ENCODE assay signal across 28 mouse cellular contexts in genomic region chr1:65156111-65156510, GRCm38 (mm10). TPM values are rescaled to one million over a fixed set of nuclear protein-coding genes. Genes with fewer than 3 reads are reported as not detected.
DNase-seq lines count a peak whose midpoint lies in the region; ATAC-seq and TF ChIP-seq lines count a peak whose summit lies in the region.
"Had no signal": no experiment of that assay in that cellular context is flagged by ENCODE, and none has a peak within 500 bp of the region (broad histone marks: within the 10 kb centered on the region; RNA-seq: fewer than 3 reads in every experiment).

No protein-coding gene starts in this region.

- no peak for DNase-seq in kidney, adult 2 months
- no peak for DNase-seq in kidney, adult 11 months
- peak; percentile 73 for DNase-seq in midbrain, embryonic 11.5 days (ENCODE audit: low spot score, missing footprints)
- DNase-seq: adrenal gland, adult 2 months; adrenal gland, postnatal 10 days; adrenal gland, postnatal 25 days; cerebellum, adult 11 months; cerebellum, adult 18-20 months; cerebellum, adult 8-10 months; cerebellum, adult 9-11 months; cerebellum, postnatal 14 days; cerebellum, postnatal 36 days; embryo, embryonic 11 days had no signal

- no peaks in the 10 kb centered on the region for H3K27me3 ChIP-seq in kidney, adult 2 months (replicated peaks; ENCODE audit: control insufficient read depth, insufficient read depth, low read length)
- no peaks in the 10 kb centered on the region for H3K27me3 ChIP-seq in midbrain, embryonic 11.5 days (ENCODE audit: control insufficient read depth, insufficient read depth, low read length)
- no peaks in the 10 kb centered on the region for H3K27me3 ChIP-seq in midbrain, embryonic 13.5 days
- H3K27me3 ChIP-seq: embryonic facial prominence, embryonic 13.5 days; embryonic facial prominence, embryonic 15.5 days; forebrain, embryonic 12.5 days had no signal

- ATAC-seq in midbrain, embryonic 11.5 days (ENCODE audit: low FRiP score), result no peak
- ATAC-seq in midbrain, embryonic 13.5 days, result no peak
- no peak for ATAC-seq in megakaryocyte, adult 5-6 weeks (ENCODE audit: poor library complexity, severe bottlenecking)
- ATAC-seq: forebrain, embryonic 14.5 days had no signal

- H3K9me3 ChIP-seq in midbrain, embryonic 11.5 days (ENCODE audit: control insufficient read depth, low read length), result no peaks in the 10 kb centered on the region
- H3K9me3 ChIP-seq in midbrain, embryonic 13.5 days, result no peaks in the 10 kb centered on the region
- H3K9me3 ChIP-seq: embryonic facial prominence, embryonic 13.5 days; embryonic facial prominence, embryonic 15.5 days; forebrain, embryonic 10.5 days; forebrain, embryonic 12.5 days had no signal

- TF ChIP-seq POLR2A in kidney, adult 2 months (IDR thresholded peaks at IDR 0.05; ENCODE audit: low read depth, low read length), result no peak

- peak overlapping the region; percentile 6 for H3K27ac ChIP-seq in kidney, adult 2 months (ENCODE audit: insufficient read depth, low read depth, low read length)
- H3K27ac ChIP-seq in midbrain, embryonic 11.5 days (ENCODE audit: low read depth, low read length), result no peak overlapping the region
- no peak overlapping the region for H3K27ac ChIP-seq in midbrain, embryonic 13.5 days
- H3K27ac ChIP-seq: embryonic facial prominence, embryonic 13.5 days; embryonic facial prominence, embryonic 15.5 days; forebrain, embryonic 10.5 days; forebrain, embryonic 12.5 days had no signal

- no peak overlapping the region for H3K9ac ChIP-seq in midbrain, embryonic 11.5 days (ENCODE audit: low read length)
- no peak overlapping the region for H3K9ac ChIP-seq in midbrain, embryonic 13.5 days (replicated peaks)
- H3K9ac ChIP-seq: embryonic facial prominence, embryonic 13.5 days; embryonic facial prominence, embryonic 15.5 days; forebrain, embryonic 12.5 days had no signal

- H3K4me3 ChIP-seq in kidney, adult 2 months (ENCODE audit: insufficient read depth, low read depth, low read length), result no peak overlapping the region
- H3K4me3 ChIP-seq in midbrain, embryonic 11.5 days (ENCODE audit: low read depth, low read length), result no peak overlapping the region
- no peak overlapping the region for H3K4me3 ChIP-seq in midbrain, embryonic 13.5 days (replicated peaks)
- H3K4me3 ChIP-seq: embryonic facial prominence, embryonic 13.5 days; embryonic facial prominence, embryonic 15.5 days; erythroblast, embryonic 14.5 days; forebrain, embryonic 10.5 days; forebrain, embryonic 12.5 days had no signal

- WGBS in kidney, adult 2 months, result 89% methylated on average over 5 of the region's 5 CpGs
- 85% methylated on average over 5 of the region's 5 CpGs for WGBS in midbrain, embryonic 11.5 days
- WGBS in midbrain, embryonic 13.5 days, result 94% methylated on average over 5 of the region's 5 CpGs

- peaks cover 17% of the 10 kb centered on the region for H3K36me3 ChIP-seq in kidney, adult 2 months (ENCODE audit: control insufficient read depth, insufficient read depth, low read length)
- H3K36me3 ChIP-seq in midbrain, embryonic 11.5 days (ENCODE audit: control insufficient read depth, insufficient read depth, low read length), result peaks cover 14% of the 10 kb centered on the region
- H3K36me3 ChIP-seq in midbrain, embryonic 13.5 days, result peaks cover 38% of the 10 kb centered on the region

- TF ChIP-seq CTCF in kidney, adult 2 months (conservative IDR thresholded peaks at IDR 0.05; ENCODE audit: insufficient read depth, insufficient read length, low read depth, low read length), result no peak

- peaks cover 7% of the 10 kb centered on the region; the same call in 1 of the 2 replicates for H3K4me1 ChIP-seq in kidney, adult 2 months (ENCODE audit: control insufficient read depth, insufficient read depth, low read length)
- H3K4me1 ChIP-seq in midbrain, embryonic 11.5 days (ENCODE audit: control insufficient read depth, insufficient read depth, low read length), result no peaks in the 10 kb centered on the region
- no peaks in the 10 kb centered on the region for H3K4me1 ChIP-seq in midbrain, embryonic 13.5 days (replicated peaks)
- H3K4me1 ChIP-seq: embryonic facial prominence, embryonic 13.5 days; embryonic facial prominence, embryonic 15.5 days; forebrain, embryonic 10.5 days; forebrain, embryonic 12.5 days had no signal

- H3K4me2 ChIP-seq in midbrain, embryonic 11.5 days, result no peak overlapping the region
- H3K4me2 ChIP-seq in midbrain, embryonic 13.5 days (replicated peaks), result no peak overlapping the region
- H3K4me2 ChIP-seq: embryonic facial prominence, embryonic 13.5 days; embryonic facial prominence, embryonic 15.5 days; forebrain, embryonic 12.5 days had no signal

RNA-seq across cellular contexts. Expression of gene Idh1, which starts 30.2 kb away (rescaled TPM):
- polyA plus RNA-seq in kidney, adult 2 months (2012; rRNA removed), result 247 and 334 TPM in 2 replicates
- polyA plus RNA-seq in midbrain, embryonic 11.5 days (2014; fragmentation: Nextera tagmentation; extraction: Ambion mirVana), result 433 and 472 TPM in 2 replicates
- 517 and 568 TPM in 2 replicates for polyA plus RNA-seq in midbrain, embryonic 13.5 days (2015; fragmentation: Nextera tagmentation; extraction: Ambion mirVana)
- 196 and 202 TPM in 2 replicates for total RNA-seq in megakaryocyte, adult 5-6 weeks (2015)
- 354 and 378 TPM in 2 replicates for total RNA-seq in megakaryocyte, adult 5-6 weeks (2017)
- polyA plus RNA-seq: erythroblast, embryonic 14.5 days had no signal

RNA-seq across cellular contexts. Expression of gene Pikfyve, which starts 30.4 kb away (rescaled TPM):
- polyA plus RNA-seq in kidney, adult 2 months (2012; rRNA removed), result 8.0 and 9.3 TPM in 2 replicates
- polyA plus RNA-seq in midbrain, embryonic 11.5 days (2014; fragmentation: Nextera tagmentation; extraction: Ambion mirVana), result 17.1 and 20.1 TPM in 2 replicates
- polyA plus RNA-seq in midbrain, embryonic 13.5 days (2015; fragmentation: Nextera tagmentation; extraction: Ambion mirVana), result 14.4 and 16.2 TPM in 2 replicates
- total RNA-seq in megakaryocyte, adult 5-6 weeks (2015), result 30.0 and 31.5 TPM in 2 replicates
- total RNA-seq in megakaryocyte, adult 5-6 weeks (2017), result 40.2 and 46.2 TPM in 2 replicates

RNA-seq across cellular contexts. Expression of gene D630023F18Rik, which starts 33.1 kb away (rescaled TPM):
- 64.3 and 85.6 TPM in 2 replicates for polyA plus RNA-seq in kidney, adult 2 months (2012; rRNA removed)
- 0.22 TPM in 1 of 2 replicates, not detected in the other for polyA plus RNA-seq in midbrain, embryonic 11.5 days (2014; fragmentation: Nextera tagmentation; extraction: Ambion mirVana)
- 0.26 and 0.27 TPM in 2 replicates for polyA plus RNA-seq in midbrain, embryonic 13.5 days (2015; fragmentation: Nextera tagmentation; extraction: Ambion mirVana)
- total RNA-seq in megakaryocyte, adult 5-6 weeks (2015), result 0.39 and 1.1 TPM in 2 replicates
- 0.73 and 1.5 TPM in 2 replicates for total RNA-seq in megakaryocyte, adult 5-6 weeks (2017)
- total RNA-seq: adrenal gland, adult 2 months; adrenal gland, postnatal 25 days; MEL had no signal
- polyA plus RNA-seq: adrenal gland, adult 2 months; C2C12; erythroblast, embryonic 14.5 days had no signal

RNA-seq across cellular contexts. Expression of gene Gm28845, which starts 36.8 kb away (rescaled TPM):
- 7.6 and 9.0 TPM in 2 replicates for polyA plus RNA-seq in kidney, adult 2 months (2012; rRNA removed)
- not detected in 2 replicates for polyA plus RNA-seq in midbrain, embryonic 11.5 days (2014; fragmentation: Nextera tagmentation; extraction: Ambion mirVana)
- polyA plus RNA-seq in midbrain, embryonic 13.5 days (2015; fragmentation: Nextera tagmentation; extraction: Ambion mirVana), result not detected in 2 replicates
- not detected in 2 replicates for total RNA-seq in megakaryocyte, adult 5-6 weeks (2015)
- total RNA-seq in megakaryocyte, adult 5-6 weeks (2017), result not detected in 2 replicates
- total RNA-seq: adrenal gland, adult 2 months; adrenal gland, postnatal 10 days; adrenal gland, postnatal 25 days; adrenal gland, postnatal 4 days; common myeloid progenitor, adult 5-6 weeks; MEL had no signal
- polyA plus RNA-seq: adrenal gland, adult 2 months; C2C12; embryonic facial prominence, embryonic 11.5 days; embryonic facial prominence, embryonic 13.5 days; embryonic facial prominence, embryonic 15.5 days; erythroblast, embryonic 14.5 days; forebrain, embryonic 10.5 days; forebrain, embryonic 12.5 days; forebrain, embryonic 14.5 days; forebrain, embryonic 16.5 days had no signal

RNA-seq across cellular contexts. Expression of gene Cryga, which starts 52.9 kb away (rescaled TPM):
- polyA plus RNA-seq in kidney, adult 2 months (2012; rRNA removed), result 5.9 and 6.4 TPM in 2 replicates
- not detected in 2 replicates for polyA plus RNA-seq in midbrain, embryonic 11.5 days (2014; fragmentation: Nextera tagmentation; extraction: Ambion mirVana)
- not detected in 2 replicates for polyA plus RNA-seq in midbrain, embryonic 13.5 days (2015; fragmentation: Nextera tagmentation; extraction: Ambion mirVana)
- not detected in 2 replicates for total RNA-seq in megakaryocyte, adult 5-6 weeks (2015)
- total RNA-seq in megakaryocyte, adult 5-6 weeks (2017), result not detected in 2 replicates
- total RNA-seq: adrenal gland, adult 2 months; adrenal gland, postnatal 10 days; adrenal gland, postnatal 25 days; adrenal gland, postnatal 4 days; common myeloid progenitor, adult 5-6 weeks; MEL had no signal
- polyA plus RNA-seq: adrenal gland, adult 2 months; brain, embryonic 14.5 days; C2C12; embryonic facial prominence, embryonic 11.5 days; embryonic facial prominence, embryonic 13.5 days; erythroblast, embryonic 14.5 days; forebrain, embryonic 10.5 days; forebrain, embryonic 16.5 days had no signal

Comparison
In these comparisons a context has a peak if more than half of its experiments do, and no peak if none do; other contexts are left out.
1. RNA of gene D630023F18Rik, which starts 33.1 kb away (polyA plus RNA-seq): 64.3 to 85.6 TPM in kidney, adult 2 months; 0.26 to 0.27 TPM in midbrain, embryonic 13.5 days and 0.22 TPM in midbrain, embryonic 11.5 days; every median in the first group is over 10 times any median in the second.